Mouse (Mus musculus) stomach, postnatal 0 days (tissue): ENCODE measurements around the gene Fam205a2. TPM values are rescaled to one million over a fixed set of nuclear protein-coding genes. Genes with fewer than 3 reads are reported as not detected.
"Not testable (repeated sequence)": the region's sequence is repeated elsewhere in the genome, so short reads cannot be mapped to it uniquely, and the experiment has no call there.

Source experiments
- ATAC-seq: fragments of 200-750 bp; cut with Nextera tagmentation; 2 replicates; pipeline ENCODE4 v1.8.0; 2017; ENCODE audit not compliant: low FRiP score, low TSS enrichment
- DNase-seq: peaks from one replicate; pipeline ENCODE4 v3.0.0-alpha.2; 2016; ENCODE audit warnings: low spot score
- H3K27ac ChIP-seq: fragments of 300-500 bp; sonication (generic); replicated peaks from 2 replicates; pipeline ENCODE4 v1.5.1; 2014; ENCODE audit warnings: mild to moderate bottlenecking, control low read depth
- H3K27me3 ChIP-seq: fragments of 300-500 bp; sonication (generic); 2 replicates; pipeline ENCODE4 v1.6.1; 2014; ENCODE audit warnings: low read length; ENCODE audit not compliant: control insufficient read depth, insufficient read depth
- H3K36me3 ChIP-seq: fragments of 300-500 bp; sonication (generic); 2 replicates; pipeline ENCODE4 v1.6.1; 2014; ENCODE audit warnings: low read length, mixed read lengths; ENCODE audit not compliant: control insufficient read depth, insufficient read depth
- H3K4me1 ChIP-seq: fragments of 300-500 bp; sonication (generic); replicated peaks from 2 replicates; pipeline ENCODE4 v1.6.1; 2014; ENCODE audit warnings: antibody characterized with exemption; ENCODE audit not compliant: control insufficient read depth, insufficient read depth
- H3K4me2 ChIP-seq: fragments of 300-500 bp; sonication (generic); replicated peaks from 2 replicates; pipeline ENCODE4 v1.6.1; 2014; ENCODE audit warnings: low read depth, mild to moderate bottlenecking, control low read depth, moderate library complexity
- H3K4me3 ChIP-seq: fragments of 300-500 bp; sonication (generic); 2 replicates; pipeline ENCODE4 v1.5.1; 2014; ENCODE audit warnings: low read depth, low read length, control low read depth
- H3K9ac ChIP-seq: fragments of 300-500 bp; sonication (generic); 2 replicates; pipeline ENCODE4 v1.6.1; 2014; ENCODE audit warnings: mild to moderate bottlenecking, low read length, control low read depth, mixed read lengths
- H3K9me3 ChIP-seq: fragments of 300-500 bp; sonication (generic); 2 replicates; pipeline ENCODE4 v1.6.1; 2016; ENCODE audit warnings: low read length; ENCODE audit not compliant: control insufficient read depth
- WGBS: fragments of 180-500 bp; shearing (Covaris S2); extraction: QIAGEN DNeasy Blood & Tissue Kit; methylation state at CpG from one replicate; pipeline ENCODE4 v1.1.7; 2014; 5-methylcytosine and 5-hydroxymethylcytosine counted together
- polyA plus RNA-seq: library from polyadenylated mRNA; unstranded; fragments of >200 nt; fragmentation: Nextera tagmentation; extraction: Ambion mirVana; gene quantifications from 2 replicates; pipeline ENCODE4 v1.2.1, GENCODE M21; 2015

Gene Fam205a2
- polyA plus RNA-seq: not detected in 2 replicates

DNA sequence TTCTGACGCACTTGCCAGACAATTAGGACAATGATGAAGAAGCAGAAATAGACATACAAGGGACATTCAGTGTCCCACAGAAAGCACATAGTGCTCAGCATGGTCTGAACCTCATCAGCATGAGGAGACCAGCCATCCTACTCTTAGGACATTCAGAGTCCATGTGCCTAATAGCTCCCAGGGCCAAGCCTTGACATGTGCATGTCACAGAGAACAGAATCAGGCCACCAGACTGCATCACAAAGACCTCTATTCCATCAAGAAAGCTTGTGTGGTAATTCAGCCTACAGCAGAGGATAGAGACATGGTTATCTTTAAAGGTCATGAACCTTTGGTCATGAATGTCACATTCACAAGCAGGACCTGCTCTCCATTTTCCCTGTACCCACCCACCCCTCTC is at the start of gene Fam205a2:
TSS of gene Fam205a2 (minus strand) at position 101 of the 400 bp plus-strand sequence.
- H3K27ac ChIP-seq, H3K9me3 ChIP-seq, ATAC-seq, H3K27me3 ChIP-seq, H3K4me2 ChIP-seq, H3K9ac ChIP-seq, H3K36me3 ChIP-seq, H3K4me1 ChIP-seq, DNase-seq, H3K4me3 ChIP-seq: not testable (repeated sequence)
- WGBS: no CpG with 5 or more reads among the region's 1 CpGs

Other genes starting within 250 kb of the Fam205a2 start
- not detected in 2 replicates for gene Gm21953, start 233.9 kb downstream of the Fam205a2 start, polyA plus RNA-seq
- not detected in 2 replicates for gene Fam205a3, start 209.8 kb downstream of the Fam205a2 start, polyA plus RNA-seq
- gene Gm21586, start 88.8 kb downstream of the Fam205a2 start, polyA plus RNA-seq: not detected in 2 replicates
- gene Gm2163, start 61.4 kb downstream of the Fam205a2 start, polyA plus RNA-seq: 0.05 TPM in 1 of 2 replicates, not detected in the other
- 0.42 TPM in 1 of 2 replicates, not detected in the other for gene Gm10591, start 84.0 kb upstream of the Fam205a2 start, polyA plus RNA-seq
- gene Gm2564, start 101.5 kb upstream of the Fam205a2 start, polyA plus RNA-seq: 0.23 and 0.39 TPM in 2 replicates
- not detected in 2 replicates for gene Ccl27b, start 127.1 kb upstream of the Fam205a2 start, polyA plus RNA-seq
- not detected in 2 replicates for gene Il11ra2, start 133.7 kb upstream of the Fam205a2 start, polyA plus RNA-seq
- gene 4930578G10Rik, start 207.4 kb upstream of the Fam205a2 start, polyA plus RNA-seq: 0.17 TPM in 1 of 2 replicates, not detected in the other
- not detected in 2 replicates for gene Ccl19, start 228.4 kb upstream of the Fam205a2 start, polyA plus RNA-seq
- gene Ccl21a, start 245.8 kb upstream of the Fam205a2 start, polyA plus RNA-seq: 30.2 and 31.7 TPM in 2 replicates